Mouse (Mus musculus): Measurements from ENCODE around the gene Gm3500. TPM values are rescaled to one million over a fixed set of nuclear protein-coding genes. Genes with fewer than 3 reads are reported as not detected.
"Not testable (repeated sequence)": the region's sequence is repeated elsewhere in the genome, so short reads cannot be mapped to it uniquely, and the experiment has no call there.

Gene Gm3500
- polyA plus RNA-seq (2014; fragmentation: Nextera tagmentation; extraction: Ambion mirVana) = not detected in 2 replicates

- H3K36me3 ChIP-seq (ENCODE audit: control insufficient read depth, insufficient read depth, low read length); ATAC-seq (ENCODE audit: low FRiP score); H3K4me2 ChIP-seq; H3K27me3 ChIP-seq (ENCODE audit: control insufficient read depth, insufficient read depth, low read length); H3K4me1 ChIP-seq (ENCODE audit: control insufficient read depth, insufficient read depth, low read length); H3K9me3 ChIP-seq (ENCODE audit: control insufficient read depth, low read length); H3K27ac ChIP-seq (ENCODE audit: low read depth, low read length); DNase-seq (ENCODE audit: low spot score, missing footprints); H3K9ac ChIP-seq (ENCODE audit: low read length); H3K4me3 ChIP-seq (ENCODE audit: low read depth, low read length): not testable (repeated sequence)
- no CpG with 5 or more reads among the region's 37 CpGs for WGBS
Observed at GRCm38 (mm10) chr14:5388949-5389348, at the start of gene Gm3500. Gm3500 (minus strand) TSS chr14:5389049.

GRCm38 (mm10) chr14:5334828-5335227 is 54.0 kb downstream of the Gm3500 start, which contains the start of gene Gm3542:
Gm3542 (minus strand) TSS chr14:5334928.
- not testable (repeated sequence) for H3K4me1 ChIP-seq (ENCODE audit: control insufficient read depth, insufficient read depth, low read length); H3K4me2 ChIP-seq; ATAC-seq (ENCODE audit: low FRiP score); H3K4me3 ChIP-seq (ENCODE audit: low read depth, low read length); H3K9me3 ChIP-seq (ENCODE audit: control insufficient read depth, low read length); DNase-seq (ENCODE audit: low spot score, missing footprints); H3K36me3 ChIP-seq (ENCODE audit: control insufficient read depth, insufficient read depth, low read length); H3K9ac ChIP-seq (ENCODE audit: low read length); H3K27me3 ChIP-seq (ENCODE audit: control insufficient read depth, insufficient read depth, low read length); H3K27ac ChIP-seq (ENCODE audit: low read depth, low read length)
- WGBS = no CpG with 5 or more reads among the region's 2 CpGs

Other genes starting within 250 kb of the Gm3500 start
- gene Gm3317, start 224.5 kb downstream of the Gm3500 start, polyA plus RNA-seq (2014; fragmentation: Nextera tagmentation; extraction: Ambion mirVana) = not detected in 2 replicates
- not detected in 2 replicates for gene Gm8271, start 203.3 kb downstream of the Gm3500 start, polyA plus RNA-seq (2014; fragmentation: Nextera tagmentation; extraction: Ambion mirVana)
- gene Gm3526, start 128.5 kb downstream of the Gm3500 start, polyA plus RNA-seq (2014; fragmentation: Nextera tagmentation; extraction: Ambion mirVana) = not detected in 2 replicates
- gene Gm3542, start 54.1 kb downstream of the Gm3500 start, polyA plus RNA-seq (2014; fragmentation: Nextera tagmentation; extraction: Ambion mirVana) = not detected in 2 replicates
- gene Gm3194, start 66.4 kb upstream of the Gm3500 start, polyA plus RNA-seq (2014; fragmentation: Nextera tagmentation; extraction: Ambion mirVana) = 1.0 TPM in 1 of 2 replicates, not detected in the other
- not detected in 2 replicates for gene Gm8246, start 88.8 kb upstream of the Gm3500 start, polyA plus RNA-seq (2014; fragmentation: Nextera tagmentation; extraction: Ambion mirVana)
- gene Gm3187, start 95.2 kb upstream of the Gm3500 start, polyA plus RNA-seq (2014; fragmentation: Nextera tagmentation; extraction: Ambion mirVana) = not detected in 2 replicates
- gene Gm3488, start 112.6 kb upstream of the Gm3500 start, polyA plus RNA-seq (2014; fragmentation: Nextera tagmentation; extraction: Ambion mirVana) = 2.0 and 2.7 TPM in 2 replicates
- gene Gm3532, start 149.4 kb upstream of the Gm3500 start, polyA plus RNA-seq (2014; fragmentation: Nextera tagmentation; extraction: Ambion mirVana) = not detected in 2 replicates
- not detected in 2 replicates for gene Gm8265, start 244.0 kb upstream of the Gm3500 start, polyA plus RNA-seq (2014; fragmentation: Nextera tagmentation; extraction: Ambion mirVana)

All from midbrain, embryonic 11.5 days (tissue).